Mouse (Mus musculus): ENCODE measurements around the gene Lysmd4. TPM values are rescaled to one million over a fixed set of nuclear protein-coding genes. Genes with fewer than 3 reads are reported as not detected.
"Not testable (repeated sequence)": the region's sequence is repeated elsewhere in the genome, so short reads cannot be mapped to it uniquely, and the experiment has no call there.

Gene Lysmd4
- polyA plus RNA-seq, 1 experiment from 2014 or later, result 15.2 TPM

GRCm38 (mm10) chr7:67237752-67238151 is 15.4 kb downstream of the Lysmd4 start:
- Histone ChIP-seq H3K9me3 (replicated peaks) (no peaks in the 10 kb centered on the region), H3K27ac (no peak overlapping the region), H3K27me3 (ENCODE audit: low read depth, poor library complexity, severe bottlenecking) (no peaks in the 10 kb centered on the region), H3K4me3 (no peak overlapping the region), H3K4me1 (no peaks in the 10 kb centered on the region), H3K36me3 (peaks cover 55% of the 10 kb centered on the region)
- 89% methylated on average over 2 of the region's 2 CpGs for WGBS
- DNase-seq (ENCODE audit: low spot score), result no peak

GRCm38 (mm10) chr7:67241969-67242368 is 19.6 kb downstream of the Lysmd4 start:
- Histone ChIP-seq H3K27me3 (ENCODE audit: low read depth, poor library complexity, severe bottlenecking) (no peaks in the 10 kb centered on the region), H3K36me3 (peaks cover 27% of the 10 kb centered on the region), H3K27ac (no peak overlapping the region), H3K4me3 (no peak overlapping the region), H3K9me3 (replicated peaks) (no peaks in the 10 kb centered on the region), H3K4me1 (no peaks in the 10 kb centered on the region)
- DNase-seq (ENCODE audit: low spot score), result no peak
- 97% methylated on average over 3 of the region's 3 CpGs for WGBS

- Histone ChIP-seq H3K9me3 (replicated peaks) (no peaks in the 10 kb centered on the region), H3K4me1 (no peaks in the 10 kb centered on the region), H3K36me3 (peaks cover 27% of the 10 kb centered on the region), H3K27me3 (ENCODE audit: low read depth, poor library complexity, severe bottlenecking) (no peaks in the 10 kb centered on the region), H3K27ac (no peak overlapping the region), H3K4me3 (no peak overlapping the region)
- WGBS, result 61% methylated on average over 2 of the region's 2 CpGs
- DNase-seq (ENCODE audit: low spot score), result no peak
These were observed 21.0 kb downstream of the Lysmd4 start for GRCm38 (mm10) chr7:67243121-67243893.

GRCm38 (mm10) chr7:67243894-67244282 is 21.5 kb downstream of the Lysmd4 start:
- Histone ChIP-seq H3K4me3 (no peak overlapping the region), H3K27ac (no peak overlapping the region), H3K9me3 (replicated peaks) (no peaks in the 10 kb centered on the region), H3K27me3 (ENCODE audit: low read depth, poor library complexity, severe bottlenecking) (no peaks in the 10 kb centered on the region), H3K4me1 (no peaks in the 10 kb centered on the region), H3K36me3 (peaks cover 23% of the 10 kb centered on the region)
- WGBS, result 78% methylated on average over 4 of the region's 4 CpGs
- DNase-seq (ENCODE audit: low spot score), result no peak

- Histone ChIP-seq H3K27me3 (ENCODE audit: low read depth, poor library complexity, severe bottlenecking) (no peaks in the 10 kb centered on the region), H3K9me3 (replicated peaks) (no peaks in the 10 kb centered on the region), H3K27ac (no peak overlapping the region), H3K4me1 (no peaks in the 10 kb centered on the region), H3K4me3 (no peak overlapping the region), H3K36me3 (peaks cover 18% of the 10 kb centered on the region)
- DNase-seq (ENCODE audit: low spot score), result no peak
- WGBS, result 92% methylated on average over 1 of the region's 1 CpGs
These were observed 22.9 kb downstream of the Lysmd4 start for GRCm38 (mm10) chr7:67245255-67245654.

- no peak overlapping the region for H3K27ac ChIP-seq
- WGBS, result 85% methylated on average over 2 of the region's 2 CpGs
- no peak for DNase-seq (ENCODE audit: low spot score)
- no peaks in the 10 kb centered on the region for H3K9me3 ChIP-seq (replicated peaks)
- no peaks in the 10 kb centered on the region for H3K27me3 ChIP-seq (ENCODE audit: low read depth, poor library complexity, severe bottlenecking)
- no peak overlapping the region for H3K4me3 ChIP-seq
- H3K36me3 ChIP-seq, result peaks cover 20% of the 10 kb centered on the region
- no peaks in the 10 kb centered on the region for H3K4me1 ChIP-seq
These were observed 23.7 kb downstream of the Lysmd4 start for GRCm38 (mm10) chr7:67246067-67246466.

- no peak for DNase-seq (ENCODE audit: low spot score)
- no peaks in the 10 kb centered on the region for H3K27me3 ChIP-seq (ENCODE audit: low read depth, poor library complexity, severe bottlenecking)
- 96% methylated on average over 4 of the region's 4 CpGs for WGBS
- no peak overlapping the region for H3K4me3 ChIP-seq
- no peak overlapping the region for H3K27ac ChIP-seq
- H3K36me3 ChIP-seq, result peaks cover 31% of the 10 kb centered on the region
- no peaks in the 10 kb centered on the region for H3K4me1 ChIP-seq
- no peaks in the 10 kb centered on the region for H3K9me3 ChIP-seq (replicated peaks)
These were observed 37.7 kb downstream of the Lysmd4 start for GRCm38 (mm10) chr7:67259828-67260563.

GRCm38 (mm10) chr7:67270447-67270846 is 48.1 kb downstream of the Lysmd4 start:
- H3K9me3 ChIP-seq (replicated peaks); H3K27me3 ChIP-seq (ENCODE audit: low read depth, poor library complexity, severe bottlenecking); H3K36me3 ChIP-seq; H3K27ac ChIP-seq; H3K4me3 ChIP-seq; DNase-seq (ENCODE audit: low spot score); H3K4me1 ChIP-seq: not testable (repeated sequence)
- 89% methylated on average over 4 of the region's 4 CpGs for WGBS

GRCm38 (mm10) chr7:67283581-67283980 is 61.2 kb downstream of the Lysmd4 start:
- Histone ChIP-seq H3K4me1 (no peaks in the 10 kb centered on the region), H3K27me3 (ENCODE audit: low read depth, poor library complexity, severe bottlenecking) (no peaks in the 10 kb centered on the region), H3K27ac (no peak overlapping the region), H3K4me3 (no peak overlapping the region), H3K9me3 (replicated peaks) (no peaks in the 10 kb centered on the region), H3K36me3 (0 out of 2 replicates have a peak, but pooled peaks cover 5% of the 10 kb centered on the region)
- 93% methylated on average over 6 of the region's 6 CpGs for WGBS
- no peak for DNase-seq (ENCODE audit: low spot score)

- Histone ChIP-seq H3K36me3 (0 out of 2 replicates have a peak, but pooled peaks cover 2% of the 10 kb centered on the region), H3K9me3 (replicated peaks) (no peaks in the 10 kb centered on the region), H3K27me3 (ENCODE audit: low read depth, poor library complexity, severe bottlenecking) (no peaks in the 10 kb centered on the region), H3K4me3 (no peak overlapping the region), H3K27ac (no peak overlapping the region), H3K4me1 (no peaks in the 10 kb centered on the region)
- 88% methylated on average over 4 of the region's 4 CpGs for WGBS
- no peak for DNase-seq (ENCODE audit: low spot score)
These were observed 65.1 kb downstream of the Lysmd4 start for GRCm38 (mm10) chr7:67287456-67287855.

GRCm38 (mm10) chr7:67291356-67291755 is 69.0 kb downstream of the Lysmd4 start:
- no peak overlapping the region for H3K4me3 ChIP-seq
- DNase-seq (ENCODE audit: low spot score), result no peak
- no peak overlapping the region for H3K27ac ChIP-seq
- 98% methylated on average over 1 of the region's 1 CpGs for WGBS
- H3K4me1 ChIP-seq, result no peaks in the 10 kb centered on the region
- H3K36me3 ChIP-seq, result 0 out of 2 replicates have a peak, but pooled peaks cover 2% of the 10 kb centered on the region
- H3K27me3 ChIP-seq (ENCODE audit: low read depth, poor library complexity, severe bottlenecking), result no peaks in the 10 kb centered on the region
- H3K9me3 ChIP-seq (replicated peaks), result no peaks in the 10 kb centered on the region

GRCm38 (mm10) chr7:67296419-67296818 is 74.1 kb downstream of the Lysmd4 start:
- H3K36me3 ChIP-seq, result no peaks in the 10 kb centered on the region
- no peaks in the 10 kb centered on the region for H3K4me1 ChIP-seq
- no peaks in the 10 kb centered on the region for H3K27me3 ChIP-seq (ENCODE audit: low read depth, poor library complexity, severe bottlenecking)
- 91% methylated on average over 1 of the region's 1 CpGs for WGBS
- no peak overlapping the region for H3K4me3 ChIP-seq
- no peak overlapping the region for H3K27ac ChIP-seq
- no peaks in the 10 kb centered on the region for H3K9me3 ChIP-seq (replicated peaks)
- no peak for DNase-seq (ENCODE audit: low spot score)

- H3K27me3 ChIP-seq (ENCODE audit: low read depth, poor library complexity, severe bottlenecking), result no peaks in the 10 kb centered on the region
- H3K36me3 ChIP-seq, result peaks cover 7% of the 10 kb centered on the region; the same call in 1 of the 2 replicates
- H3K27ac ChIP-seq, result no peak overlapping the region
- no peak for DNase-seq (ENCODE audit: low spot score)
- no peaks in the 10 kb centered on the region for H3K9me3 ChIP-seq (replicated peaks)
- 93% methylated on average over 3 of the region's 3 CpGs for WGBS
- no peaks in the 10 kb centered on the region for H3K4me1 ChIP-seq
- no peak overlapping the region for H3K4me3 ChIP-seq
These were observed 82.6 kb downstream of the Lysmd4 start for GRCm38 (mm10) chr7:67304937-67305336.

All from limb, embryonic 10.5 days (tissue).